Mouse (Mus musculus) layer of hippocampus, postnatal 36 days (tissue): ENCODE measurements at regions not wholly inside any gene's neighbourhood (a gene's known extent, or its start where the extent isn't known, plus 50 kb on each side); places are given as distances from the start of the nearest gene placed in this dataset.
A peak's percentile ranks its signal among the peaks of the same experiment; 100 is the strongest.
"Not testable (repeated sequence)": the region's sequence is repeated elsewhere in the genome, so short reads cannot be mapped to it uniquely, and the experiment has no call there.

Experiments
- DNase-seq, 2 experiments: peaks; one replicate each; pipeline ENCODE4 v3.0.0; 2022

- not testable (repeated sequence) for DNase-seq
Measured at GRCm38 (mm10) chr13:11030874-11031273, 670.2 kb upstream of the Chrm3 start.

- DNase-seq = no peak
Measured at GRCm38 (mm10) chr13:11030381-11030780, 669.7 kb upstream of the Chrm3 start.

GRCm38 (mm10) chr13:11025918-11026317 lies 665.3 kb upstream of the Chrm3 start:
- DNase-seq = no peak

GRCm38 (mm10) chr13:11024441-11024840 lies 663.8 kb upstream of the Chrm3 start:
- no peak for DNase-seq

GRCm38 (mm10) chr13:11017584-11017983 lies 656.9 kb upstream of the Chrm3 start:
- DNase-seq = no peak

- no peak for DNase-seq
Measured at GRCm38 (mm10) chr13:11005374-11005773, 644.7 kb upstream of the Chrm3 start.

- no peak for DNase-seq
Measured at GRCm38 (mm10) chr13:10991151-10991550, 630.5 kb upstream of the Chrm3 start.

- DNase-seq = no peak
Measured at GRCm38 (mm10) chr13:10990503-10991025, 629.9 kb upstream of the Chrm3 start.

GRCm38 (mm10) chr13:10989095-10989814 lies 628.6 kb upstream of the Chrm3 start:
- no peak for DNase-seq

GRCm38 (mm10) chr13:10983736-10984135 lies 623.1 kb upstream of the Chrm3 start:
- DNase-seq = no peak

- DNase-seq = no peak
Measured at GRCm38 (mm10) chr13:10982543-10982942, 621.9 kb upstream of the Chrm3 start.

- DNase-seq = no peak
Measured at GRCm38 (mm10) chr13:10971932-10972331, 611.3 kb upstream of the Chrm3 start.

- no peak for DNase-seq
Measured at GRCm38 (mm10) chr13:10970721-10971120, 610.1 kb upstream of the Chrm3 start.

- DNase-seq = no peak
Measured at GRCm38 (mm10) chr13:10952923-10953322, 592.3 kb upstream of the Chrm3 start.

- DNase-seq = not testable (repeated sequence)
Measured at GRCm38 (mm10) chr13:10950658-10951057, 590.0 kb upstream of the Chrm3 start.

GRCm38 (mm10) chr13:10947398-10947797 lies 586.8 kb upstream of the Chrm3 start:
- DNase-seq = no peak

GRCm38 (mm10) chr13:10943877-10944276 lies 583.2 kb upstream of the Chrm3 start:
- DNase-seq = peak in 1 of 2 experiments; percentile 0

GRCm38 (mm10) chr13:10942031-10942655 lies 581.5 kb upstream of the Chrm3 start:
- peak in 1 of 2 experiments; percentile 3 for DNase-seq

- DNase-seq = no peak
Measured at GRCm38 (mm10) chr13:10938233-10938632, 577.6 kb upstream of the Chrm3 start.

- no peak for DNase-seq
Measured at GRCm38 (mm10) chr13:10930741-10931140, 570.1 kb upstream of the Chrm3 start.

- no peak for DNase-seq
Measured at GRCm38 (mm10) chr13:10914377-10914776, 553.7 kb upstream of the Chrm3 start.

GRCm38 (mm10) chr13:10909122-10909751 lies 548.6 kb upstream of the Chrm3 start:
- no peak for DNase-seq

GRCm38 (mm10) chr13:10867864-10868263 lies 507.2 kb upstream of the Chrm3 start:
- no peak for DNase-seq
